Mouse (Mus musculus): ENCODE data around the gene Ngrn. TPM values are rescaled to one million over a fixed set of nuclear protein-coding genes. Genes with fewer than 3 reads are reported as not detected.

Ngrn gene
- polyA plus RNA-seq, 1 experiment from 2014 or later = 47.4 TPM

- H3K4me3 ChIP-seq (ENCODE audit: low read length) = peak within 1 kb of the TSS; percentile 92
- H3K27ac ChIP-seq (ENCODE audit: low read length) = peak within 1 kb of the TSS; percentile 93
- H3K27me3 ChIP-seq (ENCODE audit: control insufficient read depth, insufficient read depth, low read depth, low read length) = no peaks in the 10 kb centered on the region
- peak; percentile 100 for ATAC-seq (ENCODE audit: low read depth)
- H3K9me3 ChIP-seq (ENCODE audit: control insufficient read depth, low read length) = no peaks in the 10 kb centered on the region
- H3K4me2 ChIP-seq (ENCODE audit: low read depth, low read length) = peak within 1 kb of the TSS; percentile 70
- peaks cover 12% of the 10 kb centered on the region for H3K4me1 ChIP-seq (replicated peaks; ENCODE audit: control insufficient read depth, insufficient read depth, low read length)
- under 1% methylated on average over 52 of the region's 52 CpGs for WGBS
- H3K36me3 ChIP-seq (ENCODE audit: control insufficient read depth, insufficient read depth, low read length) = peaks cover 5% of the 10 kb centered on the region
- peak within 1 kb of the TSS; percentile 90 for H3K9ac ChIP-seq (ENCODE audit: low read length)
Observed at GRCm38 (mm10) chr7:80294062-80294763, 33.2 kb downstream of the Ngrn start, which contains the start of gene Prc1. Gene Prc1 (plus strand): TSS chr7:80294450.

- Histone ChIP-seq H3K9me3 (ENCODE audit: control insufficient read depth, low read length) (no peaks in the 10 kb centered on the region), H3K4me3 (ENCODE audit: low read length) (peak overlapping the region; percentile 92), H3K4me2 (ENCODE audit: low read depth, low read length) (peak overlapping the region; percentile 70), H3K4me1 (replicated peaks; ENCODE audit: control insufficient read depth, insufficient read depth, low read length) (peaks cover 12% of the 10 kb centered on the region), H3K9ac (ENCODE audit: low read length) (peak overlapping the region; percentile 90), H3K36me3 (ENCODE audit: control insufficient read depth, insufficient read depth, low read length) (peaks cover 5% of the 10 kb centered on the region), H3K27me3 (ENCODE audit: control insufficient read depth, insufficient read depth, low read depth, low read length) (no peaks in the 10 kb centered on the region), H3K27ac (ENCODE audit: low read length) (peak overlapping the region; percentile 93)
- ATAC-seq (ENCODE audit: low read depth) = peak; percentile 56
- WGBS = 4% methylated on average over 37 of the region's 37 CpGs
Observed at GRCm38 (mm10) chr7:80294764-80295648, 34.0 kb downstream of the Ngrn start.

- ATAC-seq (ENCODE audit: low read depth) = no peak
- H3K4me1 ChIP-seq (replicated peaks; ENCODE audit: control insufficient read depth, insufficient read depth, low read length) = peaks cover 12% of the 10 kb centered on the region
- peaks cover 11% of the 10 kb centered on the region for H3K36me3 ChIP-seq (ENCODE audit: control insufficient read depth, insufficient read depth, low read length)
- H3K27ac ChIP-seq (ENCODE audit: low read length) = no peak overlapping the region
- H3K27me3 ChIP-seq (ENCODE audit: control insufficient read depth, insufficient read depth, low read depth, low read length) = no peaks in the 10 kb centered on the region
- H3K9me3 ChIP-seq (ENCODE audit: control insufficient read depth, low read length) = no peaks in the 10 kb centered on the region
- 88% methylated on average over 6 of the region's 6 CpGs for WGBS
- no peak overlapping the region for H3K9ac ChIP-seq (ENCODE audit: low read length)
- H3K4me3 ChIP-seq (ENCODE audit: low read length) = no peak overlapping the region; the same call in 1 of the 2 replicates
- H3K4me2 ChIP-seq (ENCODE audit: low read depth, low read length) = peak overlapping the region; percentile 70
Observed at GRCm38 (mm10) chr7:80296462-80296861, 35.4 kb downstream of the Ngrn start.

GRCm38 (mm10) chr7:80297041-80297440 lies 36.0 kb downstream of the Ngrn start:
- 80% methylated on average over 3 of the region's 3 CpGs for WGBS
- H3K4me3 ChIP-seq (ENCODE audit: low read length) = no peak overlapping the region

GRCm38 (mm10) chr7:80298754-80299153 lies 37.7 kb downstream of the Ngrn start:
- ATAC-seq (ENCODE audit: low read depth) = no peak
- Histone ChIP-seq H3K36me3 (ENCODE audit: control insufficient read depth, insufficient read depth, low read length) (peaks cover 20% of the 10 kb centered on the region), H3K4me3 (ENCODE audit: low read length) (no peak overlapping the region), H3K27ac (ENCODE audit: low read length) (no peak overlapping the region), H3K9me3 (ENCODE audit: control insufficient read depth, low read length) (no peaks in the 10 kb centered on the region), H3K4me1 (replicated peaks; ENCODE audit: control insufficient read depth, insufficient read depth, low read length) (peaks cover 12% of the 10 kb centered on the region), H3K27me3 (ENCODE audit: control insufficient read depth, insufficient read depth, low read depth, low read length) (no peaks in the 10 kb centered on the region), H3K4me2 (ENCODE audit: low read depth, low read length) (no peak overlapping the region), H3K9ac (ENCODE audit: low read length) (no peak overlapping the region)
- WGBS = 91% methylated on average over 4 of the region's 4 CpGs

More at GRCm38 (mm10) chr7:80297041-80297440, 36.0 kb downstream of the Ngrn start:
- Histone ChIP-seq H3K36me3 (ENCODE audit: control insufficient read depth, insufficient read depth, low read length) (peaks cover 15% of the 10 kb centered on the region), H3K4me1 (replicated peaks; ENCODE audit: control insufficient read depth, insufficient read depth, low read length) (peaks cover 12% of the 10 kb centered on the region), H3K27ac (ENCODE audit: low read length) (no peak overlapping the region), H3K27me3 (ENCODE audit: control insufficient read depth, insufficient read depth, low read depth, low read length) (no peaks in the 10 kb centered on the region), H3K4me2 (ENCODE audit: low read depth, low read length) (no peak overlapping the region), H3K9me3 (ENCODE audit: control insufficient read depth, low read length) (no peaks in the 10 kb centered on the region), H3K9ac (ENCODE audit: low read length) (no peak overlapping the region)
- ATAC-seq (ENCODE audit: low read depth) = no peak

DNA sequence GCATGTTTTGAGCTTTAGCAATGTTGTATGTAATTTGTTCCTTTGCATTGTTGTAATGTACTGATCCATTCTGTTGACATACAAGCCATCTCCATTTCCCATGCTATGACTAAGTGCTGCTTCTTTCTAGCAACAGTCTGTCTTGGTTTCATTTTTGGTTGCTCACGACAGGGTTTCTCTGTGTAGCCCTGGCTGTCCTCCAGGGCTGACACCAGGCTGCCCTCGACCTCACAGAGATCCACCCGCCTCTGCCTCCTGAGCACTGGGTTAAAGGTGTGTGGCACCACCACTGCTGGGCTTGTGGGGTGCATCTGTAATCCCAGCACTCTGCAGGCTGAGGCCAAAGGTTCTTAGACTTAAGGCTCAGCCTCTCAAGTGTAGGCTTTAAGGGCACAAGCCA lies 38.6 kb downstream of the Ngrn start:
- H3K4me1 ChIP-seq (replicated peaks; ENCODE audit: control insufficient read depth, insufficient read depth, low read length) = peaks cover 12% of the 10 kb centered on the region
- H3K27me3 ChIP-seq (ENCODE audit: control insufficient read depth, insufficient read depth, low read depth, low read length) = no peaks in the 10 kb centered on the region
- no peak overlapping the region for H3K4me2 ChIP-seq (ENCODE audit: low read depth, low read length)
- no peak overlapping the region for H3K27ac ChIP-seq (ENCODE audit: low read length)
- H3K4me3 ChIP-seq (ENCODE audit: low read length) = no peak overlapping the region
- H3K36me3 ChIP-seq (ENCODE audit: control insufficient read depth, insufficient read depth, low read length) = peaks cover 27% of the 10 kb centered on the region
- no peaks in the 10 kb centered on the region for H3K9me3 ChIP-seq (ENCODE audit: control insufficient read depth, low read length)
- no peak overlapping the region for H3K9ac ChIP-seq (ENCODE audit: low read length)
- no peak for ATAC-seq (ENCODE audit: low read depth)
- WGBS = 82% methylated on average over 3 of the region's 3 CpGs

DNA sequence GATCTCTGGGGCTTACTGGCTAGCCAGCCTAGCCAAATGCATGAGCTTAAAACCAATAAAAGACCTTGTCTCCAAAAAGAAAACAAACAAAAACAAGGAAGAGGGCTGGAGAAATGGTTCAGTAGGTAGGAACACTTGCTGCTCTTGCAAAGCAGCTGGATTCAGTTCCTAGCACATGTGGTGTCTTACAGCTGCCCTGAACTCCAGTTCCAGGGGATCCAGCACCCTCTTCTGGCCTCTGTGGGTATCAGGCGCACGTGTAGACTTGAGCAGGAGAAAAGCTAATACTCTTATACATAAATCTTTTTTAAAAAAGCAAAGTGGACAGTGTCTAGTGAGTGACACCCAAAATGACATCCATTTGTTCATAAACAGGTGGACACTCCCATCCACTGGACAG lies 40.5 kb downstream of the Ngrn start:
- no peak for ATAC-seq (ENCODE audit: low read depth)
- H3K4me3 ChIP-seq (ENCODE audit: low read length) = no peak overlapping the region
- 85% methylated on average over 2 of the region's 2 CpGs for WGBS
- peaks cover 1% of the 10 kb centered on the region for H3K4me1 ChIP-seq (replicated peaks; ENCODE audit: control insufficient read depth, insufficient read depth, low read length)
- H3K27ac ChIP-seq (ENCODE audit: low read length) = no peak overlapping the region
- H3K9me3 ChIP-seq (ENCODE audit: control insufficient read depth, low read length) = no peaks in the 10 kb centered on the region
- H3K4me2 ChIP-seq (ENCODE audit: low read depth, low read length) = no peak overlapping the region
- H3K9ac ChIP-seq (ENCODE audit: low read length) = no peak overlapping the region
- H3K27me3 ChIP-seq (ENCODE audit: control insufficient read depth, insufficient read depth, low read depth, low read length) = no peaks in the 10 kb centered on the region
- H3K36me3 ChIP-seq (ENCODE audit: control insufficient read depth, insufficient read depth, low read length) = peaks cover 45% of the 10 kb centered on the region

- Histone ChIP-seq H3K4me2 (ENCODE audit: low read depth, low read length) (no peak overlapping the region), H3K4me3 (ENCODE audit: low read length) (no peak overlapping the region), H3K9ac (ENCODE audit: low read length) (no peak overlapping the region), H3K27me3 (ENCODE audit: control insufficient read depth, insufficient read depth, low read depth, low read length) (no peaks in the 10 kb centered on the region), H3K9me3 (ENCODE audit: control insufficient read depth, low read length) (no peaks in the 10 kb centered on the region), H3K4me1 (replicated peaks; ENCODE audit: control insufficient read depth, insufficient read depth, low read length) (no peaks in the 10 kb centered on the region), H3K36me3 (ENCODE audit: control insufficient read depth, insufficient read depth, low read length) (peaks cover 76% of the 10 kb centered on the region), H3K27ac (ENCODE audit: low read length) (no peak overlapping the region)
- ATAC-seq (ENCODE audit: low read depth) = no peak
- 81% methylated on average over 3 of the region's 3 CpGs for WGBS
Observed at GRCm38 (mm10) chr7:80307766-80308165, 46.8 kb downstream of the Ngrn start.

- H3K27me3 ChIP-seq (ENCODE audit: control insufficient read depth, insufficient read depth, low read depth, low read length) = no peaks in the 10 kb centered on the region
- H3K4me3 ChIP-seq (ENCODE audit: low read length) = no peak overlapping the region
- H3K27ac ChIP-seq (ENCODE audit: low read length) = no peak overlapping the region
- H3K36me3 ChIP-seq (ENCODE audit: control insufficient read depth, insufficient read depth, low read length) = peaks cover 83% of the 10 kb centered on the region
- H3K4me1 ChIP-seq (replicated peaks; ENCODE audit: control insufficient read depth, insufficient read depth, low read length) = no peaks in the 10 kb centered on the region
- no peak overlapping the region for H3K4me2 ChIP-seq (ENCODE audit: low read depth, low read length)
- H3K9me3 ChIP-seq (ENCODE audit: control insufficient read depth, low read length) = no peaks in the 10 kb centered on the region
- H3K9ac ChIP-seq (ENCODE audit: low read length) = no peak overlapping the region
- ATAC-seq (ENCODE audit: low read depth) = no peak
- WGBS = 74% methylated on average over 7 of the region's 7 CpGs
Observed at GRCm38 (mm10) chr7:80310771-80311170, 49.8 kb downstream of the Ngrn start.
